Mouse (Mus musculus) lung, embryonic 14.5 days (tissue): ENCODE data around the gene Map4k1. TPM values are rescaled to one million over a fixed set of nuclear protein-coding genes. Genes with fewer than 3 reads are reported as not detected.
A peak's percentile ranks its signal among the peaks of the same experiment; 100 is the strongest.

Experiments
- ATAC-seq: fragments of 200-750 bp; cut with Nextera tagmentation; 2 replicates; pipeline ENCODE4 v1.8.0; 2017; ENCODE audit warnings: mild to moderate bottlenecking, moderate TSS enrichment, moderate library complexity; ENCODE audit not compliant: insufficient read depth
- DNase-seq: peaks from one replicate; pipeline ENCODE4 v3.0.0-alpha.2; 2015
- H3K27ac ChIP-seq: fragments of 300-500 bp; sonication (generic); 2 replicates; pipeline ENCODE4 v1.5.1; 2014; ENCODE audit warnings: low read depth, mild to moderate bottlenecking, moderate library complexity
- H3K27me3 ChIP-seq: fragments of 300-500 bp; sonication (generic); 2 replicates; pipeline ENCODE4 v1.6.1; 2014; ENCODE audit warnings: low read length, control low read depth; ENCODE audit not compliant: insufficient read depth
- H3K36me3 ChIP-seq: fragments of 300-500 bp; sonication (generic); 2 replicates; pipeline ENCODE4 v1.6.1; 2014; ENCODE audit warnings: control low read depth; ENCODE audit not compliant: insufficient read depth
- H3K4me1 ChIP-seq: fragments of 300-500 bp; sonication (generic); 2 replicates; pipeline ENCODE4 v1.6.1; 2014; ENCODE audit warnings: antibody characterized with exemption, control low read depth; ENCODE audit not compliant: insufficient read depth
- H3K4me2 ChIP-seq: fragments of 300-500 bp; sonication (generic); 2 replicates; pipeline ENCODE4 v1.6.1; 2014; ENCODE audit warnings: mild to moderate bottlenecking
- H3K4me3 ChIP-seq: fragments of 300-500 bp; sonication (generic); 2 replicates; pipeline ENCODE4 v1.5.1; 2014; ENCODE audit warnings: low read depth, low read length
- H3K9ac ChIP-seq: fragments of 300-500 bp; sonication (generic); 2 replicates; pipeline ENCODE4 v1.6.1; 2014
- H3K9me3 ChIP-seq: fragments of 300-500 bp; sonication (generic); 2 replicates; pipeline ENCODE4 v1.6.1; 2016; ENCODE audit warnings: low read depth, low read length, control low read depth
- CTCF ChIP-seq: IDR thresholded peaks from 2 replicates; pipeline ENCODE4 v1.5.1; 2016; ENCODE audit warnings: antibody characterized with exemption, low read depth
- WGBS: fragments of 180-500 bp; shearing (Covaris S2); extraction: QIAGEN DNeasy Blood & Tissue Kit; methylation state at CpG from one replicate; pipeline ENCODE4 v1.1.7; 2014; 5-methylcytosine and 5-hydroxymethylcytosine counted together
- polyA plus RNA-seq: library from polyadenylated mRNA; unstranded; fragments of >200 nt; fragmentation: Nextera tagmentation; extraction: Ambion mirVana; gene quantifications from 2 replicates; pipeline ENCODE4 v1.2.1, GENCODE M21; 2014

Map4k1 gene
- polyA plus RNA-seq, 1 experiment from 2014 or later, result 8.5 TPM

- peak overlapping the region; percentile 95 for H3K9ac ChIP-seq
- no peaks in the 10 kb centered on the region for H3K36me3 ChIP-seq
- ATAC-seq (no peak), DNase-seq (no peak)
- H3K9me3 ChIP-seq, result no peaks in the 10 kb centered on the region
- peaks cover 40% of the 10 kb centered on the region for H3K4me1 ChIP-seq
- peak overlapping the region; percentile 99 for H3K4me3 ChIP-seq
- 0 out of 2 replicates have a peak, but pooled peaks have one; percentile 4 for TF ChIP-seq CTCF
- H3K27me3 ChIP-seq, result no peaks in the 10 kb centered on the region
- H3K27ac ChIP-seq, result peak overlapping the region; percentile 76
- H3K4me2 ChIP-seq, result peak overlapping the region; percentile 92
- WGBS, result 14% methylated on average over 9 of the region's 9 CpGs
These were observed 21.4 kb upstream of the Map4k1 start for GRCm38 (mm10) chr7:28960354-28961046.

GRCm38 (mm10) chr7:28961584-28961926 is 20.3 kb upstream of the Map4k1 start:
- H3K9ac ChIP-seq, result peak overlapping the region; percentile 95
- no peak for TF ChIP-seq CTCF
- peak overlapping the region; percentile 99 for H3K4me3 ChIP-seq
- H3K4me1 ChIP-seq, result peaks cover 33% of the 10 kb centered on the region
- DNase-seq (no peak), ATAC-seq (no peak)
- 1% methylated on average over 7 of the region's 7 CpGs for WGBS
- H3K27ac ChIP-seq, result peak overlapping the region; percentile 88
- H3K27me3 ChIP-seq, result no peaks in the 10 kb centered on the region
- H3K9me3 ChIP-seq, result no peaks in the 10 kb centered on the region
- H3K4me2 ChIP-seq, result peak overlapping the region; percentile 92
- no peaks in the 10 kb centered on the region for H3K36me3 ChIP-seq

GRCm38 (mm10) chr7:28961927-28962670 is 19.8 kb upstream of the Map4k1 start, which contains the start of gene Actn4:
Actn4 (minus strand) TSS chr7:28962340.
- H3K4me1 ChIP-seq, result peaks cover 28% of the 10 kb centered on the region
- under 1% methylated on average over 76 of the region's 76 CpGs for WGBS
- no peaks in the 10 kb centered on the region for H3K27me3 ChIP-seq
- no peaks in the 10 kb centered on the region for H3K36me3 ChIP-seq
- peak within 1 kb of the TSS; percentile 92 for H3K4me2 ChIP-seq
- TF ChIP-seq CTCF, result no peak
- ATAC-seq (peak; percentile 86), DNase-seq (peak; percentile 99)
- H3K9ac ChIP-seq, result peak within 1 kb of the TSS; percentile 95
- H3K9me3 ChIP-seq, result no peaks in the 10 kb centered on the region
- peak within 1 kb of the TSS; percentile 88 for H3K27ac ChIP-seq
- H3K4me3 ChIP-seq, result peak within 1 kb of the TSS; percentile 99

DNA sequence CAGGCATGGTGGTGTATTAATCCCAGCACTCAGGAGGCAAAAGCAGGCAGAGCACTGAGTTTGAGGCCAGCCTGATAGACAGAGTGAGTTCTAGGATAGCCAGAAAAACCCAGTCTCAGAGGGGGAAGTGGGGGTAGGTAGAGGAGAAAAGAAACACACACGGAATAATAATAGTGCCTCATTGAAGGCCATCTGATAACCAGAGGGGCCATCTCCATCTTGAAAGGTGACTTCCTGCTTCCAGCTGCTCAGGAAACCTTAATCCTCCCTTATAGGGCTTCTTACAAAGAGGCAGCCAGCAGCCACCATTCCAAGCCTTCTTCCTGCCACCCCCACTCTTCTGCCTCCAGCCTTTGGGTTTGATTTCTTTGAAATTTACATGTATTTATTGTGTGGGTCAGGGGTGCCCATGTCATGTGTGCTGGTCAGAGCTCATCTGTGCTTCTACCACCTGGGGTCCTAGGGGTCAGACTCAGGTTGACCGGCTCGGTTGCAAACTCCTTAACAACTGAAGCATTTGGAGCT is 18.4 kb upstream of the Map4k1 start:
- Histone ChIP-seq H3K4me2 (no peak overlapping the region), H3K27me3 (no peaks in the 10 kb centered on the region), H3K36me3 (no peaks in the 10 kb centered on the region), H3K9ac (no peak overlapping the region), H3K27ac (0 out of 2 replicates have a peak overlapping the region, but pooled peaks have one; percentile 88), H3K9me3 (no peaks in the 10 kb centered on the region), H3K4me3 (no peak overlapping the region), H3K4me1 (peaks cover 15% of the 10 kb centered on the region)
- DNase-seq, result no peak
- no peak for ATAC-seq
- TF ChIP-seq CTCF, result no peak
- WGBS, result 71% methylated on average over 3 of the region's 3 CpGs

GRCm38 (mm10) chr7:28965346-28965840 is 16.5 kb upstream of the Map4k1 start:
- ATAC-seq (no peak), DNase-seq (no peak)
- Histone ChIP-seq H3K27ac (no peak overlapping the region), H3K4me2 (no peak overlapping the region), H3K9me3 (no peaks in the 10 kb centered on the region), H3K36me3 (0 out of 2 replicates have a peak, but pooled peaks cover 7% of the 10 kb centered on the region), H3K27me3 (no peaks in the 10 kb centered on the region), H3K4me1 (peaks cover 2% of the 10 kb centered on the region; the same call in 1 of the 2 replicates), H3K9ac (no peak overlapping the region), H3K4me3 (no peak overlapping the region)
- 74% methylated on average over 5 of the region's 5 CpGs for WGBS
- no peak for TF ChIP-seq CTCF

DNA sequence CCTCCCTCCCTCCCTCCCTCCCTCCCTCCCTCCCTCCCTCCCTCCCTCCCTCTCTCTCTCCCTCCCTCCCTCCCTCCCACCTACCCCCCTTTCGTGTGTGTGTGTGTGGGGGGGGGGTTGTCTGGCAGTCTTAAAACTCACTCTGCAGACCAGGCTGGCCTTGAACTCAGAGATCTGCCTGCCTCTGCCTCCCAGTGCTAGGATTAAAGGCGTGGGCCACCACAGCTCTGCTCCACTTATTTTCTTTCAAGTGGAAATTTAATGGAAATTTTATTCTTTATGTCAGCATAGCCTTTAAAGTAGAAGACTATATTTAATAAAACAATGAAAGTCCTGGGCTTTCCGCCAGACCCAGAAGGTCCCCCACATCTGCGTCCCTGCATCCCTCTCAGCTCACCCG is 15.7 kb upstream of the Map4k1 start:
- Histone ChIP-seq H3K27ac (no peak overlapping the region), H3K4me3 (no peak overlapping the region), H3K27me3 (no peaks in the 10 kb centered on the region), H3K9ac (no peak overlapping the region), H3K9me3 (no peaks in the 10 kb centered on the region), H3K4me1 (no peaks in the 10 kb centered on the region), H3K36me3 (peaks cover 13% of the 10 kb centered on the region), H3K4me2 (no peak overlapping the region)
- WGBS, result 72% methylated on average over 4 of the region's 5 CpGs
- TF ChIP-seq CTCF, result no peak
- no peak for ATAC-seq
- DNase-seq, result no peak
